Mouse (Mus musculus): ENCODE measurements around the gene Reg3g. TPM values are rescaled to one million over a fixed set of nuclear protein-coding genes. Genes with fewer than 3 reads are reported as not detected.

The Reg3g gene
- polyA plus RNA-seq (2016; fragmentation: Nextera tagmentation; extraction: Ambion mirVana): not detected in 2 replicates

GRCm38 (mm10) chr6:78468772-78469171 is at the start of gene Reg3g:
Reg3g (minus strand) TSS chr6:78468872.
- Histone ChIP-seq H3K27ac (no peak within 1 kb of the TSS), H3K36me3 (no peaks in the 10 kb centered on the region), H3K4me3 (no peak within 1 kb of the TSS), H3K27me3 (ENCODE audit: insufficient read depth, poor library complexity, severe bottlenecking) (no peaks in the 10 kb centered on the region), H3K4me1 (replicated peaks) (no peaks in the 10 kb centered on the region), H3K9me3 (no peaks in the 10 kb centered on the region)
- 80% methylated on average over 2 of the region's 2 CpGs for WGBS
- no peak for DNase-seq (ENCODE audit: low spot score)

DNA sequence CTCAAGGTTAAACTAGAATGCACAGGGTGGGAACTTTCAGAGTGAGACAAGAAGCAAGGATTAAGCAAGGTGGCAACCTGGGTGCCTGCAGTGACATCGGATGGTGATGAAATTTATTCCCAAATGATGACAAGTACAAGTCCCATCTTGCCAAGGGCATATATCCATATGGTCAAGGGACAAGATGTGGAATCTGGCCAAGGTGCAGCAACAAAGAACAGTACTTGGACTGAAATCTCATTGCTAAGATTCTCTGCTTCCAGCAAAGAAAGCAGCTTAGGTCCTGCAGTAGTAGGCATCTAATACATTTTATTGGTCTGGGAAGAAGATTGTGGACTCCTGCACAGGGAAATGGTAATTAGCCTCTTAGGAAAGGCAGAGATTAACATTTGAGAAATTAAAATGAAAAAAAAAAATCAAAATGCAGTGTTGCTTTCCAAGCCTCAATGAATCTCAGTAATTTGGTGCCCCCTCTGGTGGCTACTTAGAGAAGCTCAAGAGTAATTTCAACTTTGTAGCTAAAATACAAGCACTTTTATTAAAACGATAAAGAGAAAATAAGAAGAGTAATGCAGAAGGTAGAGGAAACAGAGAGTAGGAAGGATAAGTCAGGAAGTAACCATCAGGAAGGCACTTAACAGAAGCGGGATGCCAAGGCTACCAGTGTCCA is 47.2 kb upstream of the Reg3g start:
- Histone ChIP-seq H3K27me3 (ENCODE audit: insufficient read depth, poor library complexity, severe bottlenecking) (no peaks in the 10 kb centered on the region), H3K27ac (no peak overlapping the region), H3K9me3 (no peaks in the 10 kb centered on the region), H3K36me3 (no peaks in the 10 kb centered on the region), H3K4me3 (no peak overlapping the region), H3K4me1 (replicated peaks) (no peaks in the 10 kb centered on the region)
- DNase-seq (ENCODE audit: low spot score): no peak
- WGBS: 69% methylated on average over 3 of the region's 3 CpGs

- H3K4me3 ChIP-seq: no peak overlapping the region
- H3K4me1 ChIP-seq (replicated peaks): no peaks in the 10 kb centered on the region
- H3K27me3 ChIP-seq (ENCODE audit: insufficient read depth, poor library complexity, severe bottlenecking): no peaks in the 10 kb centered on the region
- no peaks in the 10 kb centered on the region for H3K9me3 ChIP-seq
- H3K36me3 ChIP-seq: no peaks in the 10 kb centered on the region
- H3K27ac ChIP-seq: no peak overlapping the region
- peak; percentile 69 for DNase-seq (ENCODE audit: low spot score)
- 8% methylated on average over 3 of the region's 3 CpGs for WGBS
These were observed 44.2 kb upstream of the Reg3g start for GRCm38 (mm10) chr6:78512833-78513232.

DNA sequence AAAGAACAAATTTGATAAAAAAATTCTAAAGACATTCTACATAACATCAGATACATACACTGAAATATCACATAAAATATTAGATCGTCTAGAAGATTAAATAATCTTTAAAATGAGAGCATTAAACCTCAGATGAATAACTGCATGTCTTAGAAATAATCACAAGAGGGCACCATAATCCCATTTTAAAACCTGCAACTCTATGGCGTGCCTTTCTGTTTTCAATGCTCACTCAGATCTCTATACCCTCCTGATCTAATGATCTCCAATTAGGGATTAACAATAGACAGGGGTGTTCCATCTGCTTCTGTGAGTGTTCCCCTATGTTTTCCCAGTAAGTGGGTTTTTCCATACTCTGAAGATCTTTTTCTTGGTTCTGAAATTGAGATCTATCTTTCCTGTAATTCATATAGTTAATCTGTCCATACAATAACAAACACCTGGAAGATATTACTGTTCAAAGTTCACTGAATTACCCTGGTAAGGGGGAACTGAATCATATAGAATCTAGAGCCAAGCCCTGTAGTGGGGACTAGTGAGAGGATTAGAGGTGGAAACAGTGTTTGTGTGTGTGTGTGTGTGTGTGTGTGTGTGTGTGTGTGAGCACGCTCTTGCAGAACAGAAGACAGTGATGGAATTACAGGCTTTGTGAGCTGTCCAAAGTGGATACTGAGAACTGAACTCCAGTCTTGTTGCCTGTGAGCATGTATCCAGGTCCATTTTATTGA is 41.7 kb upstream of the Reg3g start:
- Histone ChIP-seq H3K36me3 (no peaks in the 10 kb centered on the region), H3K9me3 (no peaks in the 10 kb centered on the region), H3K27me3 (ENCODE audit: insufficient read depth, poor library complexity, severe bottlenecking) (no peaks in the 10 kb centered on the region), H3K4me3 (no peak overlapping the region), H3K4me1 (replicated peaks) (no peaks in the 10 kb centered on the region), H3K27ac (no peak overlapping the region)
- no peak for DNase-seq (ENCODE audit: low spot score)
- 71% methylated on average over 3 of the region's 3 CpGs for WGBS

DNA sequence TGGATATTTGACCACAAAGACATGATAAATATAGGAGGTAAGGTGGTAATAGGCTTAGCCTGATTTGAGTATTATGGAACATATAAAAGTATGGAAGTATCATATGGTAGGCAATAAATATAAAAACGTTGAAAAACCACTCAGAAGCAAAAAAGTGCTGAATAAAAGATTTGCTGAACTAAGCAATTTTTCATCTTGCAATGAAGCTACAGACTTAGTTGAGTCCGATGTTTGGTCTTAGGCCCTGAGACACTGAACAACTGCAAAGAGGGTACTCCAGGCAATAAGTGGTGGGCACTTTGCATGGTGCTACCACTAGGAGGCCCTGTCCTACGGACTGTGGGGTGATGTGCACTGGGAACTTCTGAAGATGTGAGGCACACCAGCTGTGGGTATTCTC is 37.1 kb upstream of the Reg3g start:
- Histone ChIP-seq H3K4me1 (replicated peaks) (no peaks in the 10 kb centered on the region), H3K9me3 (no peaks in the 10 kb centered on the region), H3K36me3 (no peaks in the 10 kb centered on the region), H3K27ac (no peak overlapping the region), H3K4me3 (no peak overlapping the region), H3K27me3 (ENCODE audit: insufficient read depth, poor library complexity, severe bottlenecking) (no peaks in the 10 kb centered on the region)
- DNase-seq (ENCODE audit: low spot score): no peak
- 73% methylated on average over 3 of the region's 3 CpGs for WGBS

GRCm38 (mm10) chr6:78494633-78495032 is 26.0 kb upstream of the Reg3g start:
- no peak overlapping the region for H3K27ac ChIP-seq
- no peak for DNase-seq (ENCODE audit: low spot score)
- no peaks in the 10 kb centered on the region for H3K27me3 ChIP-seq (ENCODE audit: insufficient read depth, poor library complexity, severe bottlenecking)
- H3K4me3 ChIP-seq: no peak overlapping the region
- no peaks in the 10 kb centered on the region for H3K4me1 ChIP-seq (replicated peaks)
- no peaks in the 10 kb centered on the region for H3K36me3 ChIP-seq
- H3K9me3 ChIP-seq: no peaks in the 10 kb centered on the region
- 89% methylated on average over 3 of the region's 3 CpGs for WGBS

- H3K4me3 ChIP-seq: no peak overlapping the region
- H3K4me1 ChIP-seq (replicated peaks): no peaks in the 10 kb centered on the region
- 83% methylated on average over 3 of the region's 3 CpGs for WGBS
- H3K27ac ChIP-seq: no peak overlapping the region
- no peaks in the 10 kb centered on the region for H3K27me3 ChIP-seq (ENCODE audit: insufficient read depth, poor library complexity, severe bottlenecking)
- DNase-seq (ENCODE audit: low spot score): no peak
- H3K9me3 ChIP-seq: no peaks in the 10 kb centered on the region
- no peaks in the 10 kb centered on the region for H3K36me3 ChIP-seq
These were observed 615 bp upstream of the Reg3g start for GRCm38 (mm10) chr6:78469287-78469686.

DNA sequence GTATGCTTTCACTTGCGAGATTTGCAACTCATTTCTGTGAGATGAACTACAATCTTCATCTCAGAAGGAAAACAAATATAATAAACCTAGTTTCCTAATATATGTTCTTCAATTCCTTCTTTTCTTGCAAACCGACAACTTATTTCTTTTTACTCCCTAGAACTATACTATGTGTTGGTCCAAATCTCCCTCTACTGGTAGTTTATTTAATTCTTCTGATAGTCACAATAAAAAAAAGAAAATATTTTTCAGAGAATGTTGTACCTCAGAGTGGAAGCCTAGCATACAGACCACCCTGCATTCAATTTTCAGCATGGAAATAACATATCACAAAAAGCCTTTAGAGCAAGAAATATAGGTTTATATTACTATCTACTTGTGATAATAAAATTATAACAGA is 5.4 kb downstream of the Reg3g start:
- H3K27me3 ChIP-seq (ENCODE audit: insufficient read depth, poor library complexity, severe bottlenecking): no peaks in the 10 kb centered on the region
- no peak for DNase-seq (ENCODE audit: low spot score)
- H3K27ac ChIP-seq: no peak overlapping the region
- H3K4me1 ChIP-seq (replicated peaks): 0 out of 2 replicates have a peak, but pooled peaks cover 3% of the 10 kb centered on the region
- WGBS: 85% methylated on average over 2 of the region's 2 CpGs
- H3K9me3 ChIP-seq: no peaks in the 10 kb centered on the region
- no peak overlapping the region for H3K4me3 ChIP-seq
- H3K36me3 ChIP-seq: no peaks in the 10 kb centered on the region

GRCm38 (mm10) chr6:78462360-78462759 is 6.3 kb downstream of the Reg3g start:
- WGBS: 88% methylated on average over 2 of the region's 2 CpGs
- Histone ChIP-seq H3K27me3 (ENCODE audit: insufficient read depth, poor library complexity, severe bottlenecking) (no peaks in the 10 kb centered on the region), H3K4me1 (replicated peaks) (0 out of 2 replicates have a peak, but pooled peaks cover 3% of the 10 kb centered on the region), H3K36me3 (no peaks in the 10 kb centered on the region), H3K9me3 (no peaks in the 10 kb centered on the region), H3K27ac (no peak overlapping the region), H3K4me3 (no peak overlapping the region)
- DNase-seq (ENCODE audit: low spot score): no peak

DNA sequence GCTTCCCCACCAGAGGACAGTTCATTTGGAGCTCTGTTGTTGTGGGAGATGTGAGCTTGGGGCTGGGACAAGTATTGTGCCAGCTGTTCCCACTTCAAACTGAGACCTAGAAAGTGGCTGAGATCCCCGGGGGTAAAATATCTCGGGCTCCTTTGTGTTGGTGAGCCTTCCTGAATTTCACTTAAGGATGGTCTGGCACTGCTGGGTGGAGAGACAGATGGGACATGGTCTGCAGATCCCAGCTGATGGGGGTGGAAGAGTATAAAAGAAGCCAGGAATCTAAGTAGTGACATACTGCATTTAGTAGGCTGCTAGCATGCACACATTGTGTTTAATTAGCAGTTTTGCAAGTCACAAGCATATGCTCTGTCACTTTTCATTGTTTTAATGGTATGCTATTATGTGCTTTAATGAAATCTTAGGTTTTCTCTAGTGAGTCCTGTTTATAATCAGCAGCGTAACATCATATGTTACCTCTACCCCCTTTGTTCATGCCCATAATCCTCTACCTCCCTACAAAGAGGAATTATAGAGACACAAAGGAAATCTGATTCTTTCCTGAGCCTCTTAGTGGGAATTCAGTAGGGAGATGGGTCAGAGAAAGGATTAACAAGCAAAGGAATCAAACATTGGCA is 8.4 kb downstream of the Reg3g start:
- Histone ChIP-seq H3K27me3 (ENCODE audit: insufficient read depth, poor library complexity, severe bottlenecking) (no peaks in the 10 kb centered on the region), H3K4me1 (replicated peaks) (0 out of 2 replicates have a peak, but pooled peaks cover 3% of the 10 kb centered on the region), H3K9me3 (no peaks in the 10 kb centered on the region), H3K36me3 (no peaks in the 10 kb centered on the region), H3K27ac (no peak overlapping the region), H3K4me3 (no peak overlapping the region)
- peak; percentile 3 for DNase-seq (ENCODE audit: low spot score)
- WGBS: 48% methylated on average over 3 of the region's 3 CpGs

- WGBS: 92% methylated on average over 2 of the region's 2 CpGs
These were observed 15.9 kb downstream of the Reg3g start for GRCm38 (mm10) chr6:78452804-78453203.

GRCm38 (mm10) chr6:78448409-78448808 is 20.3 kb downstream of the Reg3g start:
- Histone ChIP-seq H3K9me3 (no peaks in the 10 kb centered on the region), H3K27ac (no peak overlapping the region), H3K4me1 (replicated peaks) (no peaks in the 10 kb centered on the region), H3K27me3 (ENCODE audit: insufficient read depth, poor library complexity, severe bottlenecking) (no peaks in the 10 kb centered on the region), H3K36me3 (no peaks in the 10 kb centered on the region), H3K4me3 (no peak overlapping the region)
- no peak for DNase-seq (ENCODE audit: low spot score)

More at GRCm38 (mm10) chr6:78452804-78453203, 15.9 kb downstream of the Reg3g start:
- no peaks in the 10 kb centered on the region for H3K4me1 ChIP-seq (replicated peaks)
- DNase-seq (ENCODE audit: low spot score): no peak
- H3K36me3 ChIP-seq: no peaks in the 10 kb centered on the region
- no peaks in the 10 kb centered on the region for H3K27me3 ChIP-seq (ENCODE audit: insufficient read depth, poor library complexity, severe bottlenecking)
- no peak overlapping the region for H3K27ac ChIP-seq
- H3K4me3 ChIP-seq: no peak overlapping the region
- no peaks in the 10 kb centered on the region for H3K9me3 ChIP-seq

DNA sequence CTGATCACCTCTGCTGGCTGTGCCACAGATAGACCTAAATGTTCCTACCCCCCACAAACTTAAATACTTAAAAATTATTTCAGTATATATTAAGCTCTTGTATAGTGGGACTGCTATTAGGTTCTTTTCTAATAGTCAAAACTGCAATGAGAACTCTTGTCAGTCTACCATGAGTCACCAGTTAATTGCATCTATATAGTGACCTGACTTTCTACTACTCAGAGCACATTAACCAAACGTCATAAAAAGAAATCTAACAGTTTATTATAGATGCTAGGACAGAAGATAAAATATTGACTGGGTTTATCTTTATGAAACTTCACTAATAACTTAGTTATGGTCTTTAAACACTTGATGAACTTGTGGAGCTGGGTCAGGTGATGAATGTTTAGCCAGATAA is 21.5 kb downstream of the Reg3g start:
- H3K4me3 ChIP-seq: no peak overlapping the region
- no peaks in the 10 kb centered on the region for H3K27me3 ChIP-seq (ENCODE audit: insufficient read depth, poor library complexity, severe bottlenecking)
- H3K9me3 ChIP-seq: no peaks in the 10 kb centered on the region
- no peak overlapping the region for H3K27ac ChIP-seq
- no peak for DNase-seq (ENCODE audit: low spot score)
- H3K36me3 ChIP-seq: no peaks in the 10 kb centered on the region
- H3K4me1 ChIP-seq (replicated peaks): no peaks in the 10 kb centered on the region
- WGBS: 68% methylated on average over 1 of the region's 1 CpGs
